Mouse (Mus musculus): ENCODE measurements around the gene Grm7. TPM values are rescaled to one million over a fixed set of nuclear protein-coding genes. Genes with fewer than 3 reads are reported as not detected.

The Grm7 gene
- polyA plus RNA-seq, 1 experiment, result 44.0 TPM

- no peak overlapping the region for H3K4me3 ChIP-seq (ENCODE audit: insufficient read depth, low read length)
- TF ChIP-seq POLR2A (IDR thresholded peaks at IDR 0.05; ENCODE audit: extremely low read depth, insufficient read depth, low read length) (no peak), CTCF (IDR thresholded peaks at IDR 0.05; ENCODE audit: extremely low read depth, insufficient read depth, low read length) (no peak)
- no peak overlapping the region for H3K27ac ChIP-seq (ENCODE audit: insufficient read depth, low read length)
- no peaks in the 10 kb centered on the region for H3K4me1 ChIP-seq (ENCODE audit: control insufficient read depth, insufficient read depth, low read length)
Measured at GRCm38 (mm10) chr6:111261181-111261580, 615.8 kb downstream of the Grm7 start.

GRCm38 (mm10) chr6:111276657-111277056 lies 631.3 kb downstream of the Grm7 start:
- no peak overlapping the region for H3K4me3 ChIP-seq (ENCODE audit: insufficient read depth, low read length)
- no peak overlapping the region for H3K27ac ChIP-seq (ENCODE audit: insufficient read depth, low read length)
- TF ChIP-seq CTCF (IDR thresholded peaks at IDR 0.05; ENCODE audit: extremely low read depth, insufficient read depth, low read length) (no peak), POLR2A (IDR thresholded peaks at IDR 0.05; ENCODE audit: extremely low read depth, insufficient read depth, low read length) (no peak)
- H3K4me1 ChIP-seq (ENCODE audit: control insufficient read depth, insufficient read depth, low read length), result no peaks in the 10 kb centered on the region

- TF ChIP-seq CTCF (IDR thresholded peaks at IDR 0.05; ENCODE audit: extremely low read depth, insufficient read depth, low read length) (no peak), POLR2A (IDR thresholded peaks at IDR 0.05; ENCODE audit: extremely low read depth, insufficient read depth, low read length) (no peak)
- Histone ChIP-seq H3K4me1 (ENCODE audit: control insufficient read depth, insufficient read depth, low read length) (no peaks in the 10 kb centered on the region), H3K4me3 (ENCODE audit: insufficient read depth, low read length) (no peak overlapping the region), H3K27ac (ENCODE audit: insufficient read depth, low read length) (no peak overlapping the region)
Measured at GRCm38 (mm10) chr6:111278516-111278915, 633.1 kb downstream of the Grm7 start.

GRCm38 (mm10) chr6:111293505-111294001 lies 648.2 kb downstream of the Grm7 start:
- H3K4me1 ChIP-seq (ENCODE audit: control insufficient read depth, insufficient read depth, low read length), result no peaks in the 10 kb centered on the region
- no peak overlapping the region for H3K4me3 ChIP-seq (ENCODE audit: insufficient read depth, low read length)
- no peak overlapping the region for H3K27ac ChIP-seq (ENCODE audit: insufficient read depth, low read length)
- no peak for TF ChIP-seq CTCF (IDR thresholded peaks at IDR 0.05; ENCODE audit: extremely low read depth, insufficient read depth, low read length)
- no peak for TF ChIP-seq POLR2A (IDR thresholded peaks at IDR 0.05; ENCODE audit: extremely low read depth, insufficient read depth, low read length)

GRCm38 (mm10) chr6:111303912-111304555 lies 658.7 kb downstream of the Grm7 start:
- Histone ChIP-seq H3K4me3 (ENCODE audit: insufficient read depth, low read length) (no peak overlapping the region), H3K4me1 (ENCODE audit: control insufficient read depth, insufficient read depth, low read length) (no peaks in the 10 kb centered on the region), H3K27ac (ENCODE audit: insufficient read depth, low read length) (no peak overlapping the region)
- TF ChIP-seq POLR2A (IDR thresholded peaks at IDR 0.05; ENCODE audit: extremely low read depth, insufficient read depth, low read length) (no peak), CTCF (IDR thresholded peaks at IDR 0.05; ENCODE audit: extremely low read depth, insufficient read depth, low read length) (no peak)

GRCm38 (mm10) chr6:111361681-111362080 lies 716.3 kb downstream of the Grm7 start:
- Histone ChIP-seq H3K4me3 (ENCODE audit: insufficient read depth, low read length) (no peak overlapping the region), H3K4me1 (ENCODE audit: control insufficient read depth, insufficient read depth, low read length) (no peaks in the 10 kb centered on the region; the same call in 1 of the 2 replicates), H3K27ac (ENCODE audit: insufficient read depth, low read length) (no peak overlapping the region)
- no peak for TF ChIP-seq POLR2A (IDR thresholded peaks at IDR 0.05; ENCODE audit: extremely low read depth, insufficient read depth, low read length)
- TF ChIP-seq CTCF (IDR thresholded peaks at IDR 0.05; ENCODE audit: extremely low read depth, insufficient read depth, low read length), result no peak

- no peak overlapping the region for H3K27ac ChIP-seq (ENCODE audit: insufficient read depth, low read length)
- H3K4me3 ChIP-seq (ENCODE audit: insufficient read depth, low read length), result no peak overlapping the region
- H3K4me1 ChIP-seq (ENCODE audit: control insufficient read depth, insufficient read depth, low read length), result peaks cover 16% of the 10 kb centered on the region
- TF ChIP-seq CTCF (IDR thresholded peaks at IDR 0.05; ENCODE audit: extremely low read depth, insufficient read depth, low read length) (no peak), POLR2A (IDR thresholded peaks at IDR 0.05; ENCODE audit: extremely low read depth, insufficient read depth, low read length) (no peak)
Measured at GRCm38 (mm10) chr6:111368111-111368510, 722.7 kb downstream of the Grm7 start.

GRCm38 (mm10) chr6:111368551-111368950 lies 723.2 kb downstream of the Grm7 start:
- Histone ChIP-seq H3K27ac (ENCODE audit: insufficient read depth, low read length) (no peak overlapping the region), H3K4me3 (ENCODE audit: insufficient read depth, low read length) (no peak overlapping the region), H3K4me1 (ENCODE audit: control insufficient read depth, insufficient read depth, low read length) (peaks cover 16% of the 10 kb centered on the region)
- no peak for TF ChIP-seq POLR2A (IDR thresholded peaks at IDR 0.05; ENCODE audit: extremely low read depth, insufficient read depth, low read length)
- TF ChIP-seq CTCF (IDR thresholded peaks at IDR 0.05; ENCODE audit: extremely low read depth, insufficient read depth, low read length), result no peak

GRCm38 (mm10) chr6:111369013-111369412 lies 723.6 kb downstream of the Grm7 start:
- Histone ChIP-seq H3K27ac (ENCODE audit: insufficient read depth, low read length) (no peak overlapping the region), H3K4me1 (ENCODE audit: control insufficient read depth, insufficient read depth, low read length) (peaks cover 16% of the 10 kb centered on the region), H3K4me3 (ENCODE audit: insufficient read depth, low read length) (no peak overlapping the region)
- TF ChIP-seq CTCF (IDR thresholded peaks at IDR 0.05; ENCODE audit: extremely low read depth, insufficient read depth, low read length) (no peak), POLR2A (IDR thresholded peaks at IDR 0.05; ENCODE audit: extremely low read depth, insufficient read depth, low read length) (no peak)

Data from cortical plate, adult 2 months (tissue).